Mouse (Mus musculus) ES-Bruce4 (cell line): Measurements from ENCODE around the gene Cetn4.

Source experiments
- CTCF ChIP-seq: IDR thresholded peaks from one replicate; pipeline ENCODE4 v1.8.1; 2011; ENCODE audit warnings: low read depth, low read length
- EP300 ChIP-seq: IDR thresholded peaks from 2 replicates; pipeline ENCODE4 v1.6.1; 2011; ENCODE audit warnings: low read depth, low read length; ENCODE audit not compliant: insufficient read depth
- POLR2A ChIP-seq: IDR thresholded peaks from one replicate; pipeline ENCODE4 v1.8.1; 2011; ENCODE audit warnings: low read length; ENCODE audit not compliant: insufficient read depth

DNA sequence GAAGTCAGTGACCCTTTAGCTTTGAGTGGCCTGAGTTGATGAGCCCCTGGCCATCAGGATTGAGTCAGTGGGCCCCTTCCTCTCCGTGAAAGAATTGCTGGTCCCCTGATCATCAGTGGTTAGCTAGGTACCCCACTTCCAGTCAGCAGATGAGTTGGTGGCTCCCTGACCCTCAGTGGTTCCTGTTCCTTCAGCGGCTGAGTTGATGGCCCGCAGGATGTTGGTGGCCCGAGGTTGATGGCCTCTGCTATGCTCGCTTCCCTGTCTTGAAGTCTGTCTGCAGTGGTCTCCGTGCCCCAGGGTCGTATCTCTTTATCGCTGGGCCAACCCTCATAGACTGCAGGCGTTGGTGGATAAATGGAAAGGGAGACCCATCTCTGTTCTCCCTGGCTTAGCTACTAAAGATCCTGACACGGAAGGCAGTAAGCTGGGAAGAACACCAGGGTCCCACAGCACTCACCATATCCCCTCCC lies 575 bp downstream of the Cetn4 start:
- no peak for TF ChIP-seq CTCF
- TF ChIP-seq EP300 = no peak
- TF ChIP-seq POLR2A = no peak
